In genomic region chr19:4100718-4101261, GRCm38 (mm10) we compare ENCODE assay signal across 8 mouse cellular contexts. TPM values are rescaled to one million over a fixed set of nuclear protein-coding genes. Genes with fewer than 3 reads are reported as not detected.
DNase-seq lines count a peak whose midpoint lies in the region; ATAC-seq lines count a peak whose summit lies in the region.

No protein-coding gene starts in this region.

- peak overlapping the region; percentile 78 for H3K4me2 ChIP-seq in kidney, embryonic 14.5 days (replicated peaks; ENCODE audit: low read depth, low read length)
- H3K4me2 ChIP-seq in forebrain, embryonic 15.5 days (replicated peaks): peak overlapping the region; percentile 92
- H3K4me2 ChIP-seq in intestine, embryonic 15.5 days (replicated peaks): peak overlapping the region; percentile 95
- H3K4me2 ChIP-seq in liver, embryonic 13.5 days: peak overlapping the region; percentile 98

- no peak for DNase-seq in kidney, adult 11 months
- DNase-seq in adrenal gland, postnatal 25 days: peak; percentile 72
- DNase-seq in liver, embryonic 13.5 days: no peak
- DNase-seq in ovary, postnatal 36 days (ENCODE audit: low spot score): peak; percentile 67
- no peak for DNase-seq in urinary bladder, postnatal 14 days (ENCODE audit: low spot score)

- ATAC-seq in kidney, embryonic 14.5 days (ENCODE audit: low FRiP score, low TSS enrichment): no peak
- ATAC-seq in forebrain, embryonic 15.5 days (replicated peaks): no peak
- no peak for ATAC-seq in intestine, embryonic 15.5 days
- ATAC-seq in liver, embryonic 13.5 days (ENCODE audit: low read depth): no peak

- H3K9me3 ChIP-seq in kidney, embryonic 14.5 days (ENCODE audit: control insufficient read depth, low read length): no peaks in the 10 kb centered on the region
- H3K9me3 ChIP-seq in forebrain, embryonic 15.5 days: no peaks in the 10 kb centered on the region
- H3K9me3 ChIP-seq in intestine, embryonic 15.5 days: no peaks in the 10 kb centered on the region
- H3K9me3 ChIP-seq in liver, embryonic 13.5 days (replicated peaks): no peaks in the 10 kb centered on the region

- H3K9ac ChIP-seq in kidney, embryonic 14.5 days (ENCODE audit: low read depth, low read length): peak overlapping the region; percentile 49
- H3K9ac ChIP-seq in forebrain, embryonic 15.5 days (replicated peaks): peak overlapping the region; percentile 55
- H3K9ac ChIP-seq in intestine, embryonic 15.5 days: peak overlapping the region; percentile 53
- H3K9ac ChIP-seq in liver, embryonic 13.5 days: peak overlapping the region; percentile 75

- no peaks in the 10 kb centered on the region; the same call in 1 of the 2 replicates for H3K36me3 ChIP-seq in kidney, embryonic 14.5 days (ENCODE audit: control insufficient read depth, insufficient read depth, low read length)
- H3K36me3 ChIP-seq in forebrain, embryonic 15.5 days: no peaks in the 10 kb centered on the region
- 0 out of 2 replicates have a peak, but pooled peaks cover 3% of the 10 kb centered on the region for H3K36me3 ChIP-seq in intestine, embryonic 15.5 days
- H3K36me3 ChIP-seq in liver, embryonic 13.5 days: peaks cover 6% of the 10 kb centered on the region

- no peak overlapping the region for H3K27ac ChIP-seq in kidney, embryonic 14.5 days (ENCODE audit: low read depth, low read length)
- peak overlapping the region; percentile 9 for H3K27ac ChIP-seq in forebrain, embryonic 15.5 days (replicated peaks)
- no peak overlapping the region for H3K27ac ChIP-seq in intestine, embryonic 15.5 days
- H3K27ac ChIP-seq in liver, embryonic 13.5 days: no peak overlapping the region

- under 1% methylated on average over 52 of the region's 52 CpGs for WGBS in kidney, embryonic 14.5 days
- under 1% methylated on average over 52 of the region's 52 CpGs for WGBS in forebrain, embryonic 15.5 days
- WGBS in intestine, embryonic 15.5 days: 2% methylated on average over 52 of the region's 52 CpGs
- 1% methylated on average over 52 of the region's 52 CpGs for WGBS in liver, embryonic 13.5 days (ENCODE audit: insufficient replicate concordance)

- H3K4me3 ChIP-seq in kidney, embryonic 14.5 days (ENCODE audit: low read length): peak overlapping the region; percentile 49
- peak overlapping the region; percentile 61 for H3K4me3 ChIP-seq in forebrain, embryonic 15.5 days
- peak overlapping the region; percentile 52 for H3K4me3 ChIP-seq in intestine, embryonic 15.5 days (replicated peaks)
- peak overlapping the region; percentile 72 for H3K4me3 ChIP-seq in liver, embryonic 13.5 days (replicated peaks)

- H3K4me1 ChIP-seq in kidney, embryonic 14.5 days (ENCODE audit: control insufficient read depth, insufficient read depth, low read length): peaks cover 27% of the 10 kb centered on the region
- H3K4me1 ChIP-seq in forebrain, embryonic 15.5 days: peaks cover 49% of the 10 kb centered on the region
- peaks cover 41% of the 10 kb centered on the region for H3K4me1 ChIP-seq in intestine, embryonic 15.5 days (replicated peaks)
- peaks cover 50% of the 10 kb centered on the region for H3K4me1 ChIP-seq in liver, embryonic 13.5 days (replicated peaks)

- peaks cover 13% of the 10 kb centered on the region for H3K27me3 ChIP-seq in kidney, embryonic 14.5 days (ENCODE audit: control insufficient read depth, insufficient read depth, low read length)
- H3K27me3 ChIP-seq in forebrain, embryonic 15.5 days: no peaks in the 10 kb centered on the region
- peaks cover 10% of the 10 kb centered on the region for H3K27me3 ChIP-seq in intestine, embryonic 15.5 days (replicated peaks)
- peaks cover 48% of the 10 kb centered on the region for H3K27me3 ChIP-seq in liver, embryonic 13.5 days

RNA-seq across cellular contexts. Expression of gene Pitpnm1, which starts 1.0 kb away (rescaled TPM):
- polyA plus RNA-seq in kidney, embryonic 14.5 days (2014; fragmentation: Nextera tagmentation; extraction: Ambion mirVana): 14.0 and 15.8 TPM in 2 replicates
- 54.8 and 73.7 TPM in 2 replicates for total RNA-seq in adrenal gland, postnatal 25 days (2021)
- 40.7 and 47.2 TPM in 2 replicates for polyA plus RNA-seq in forebrain, embryonic 15.5 days (2015; fragmentation: Nextera tagmentation; extraction: Ambion mirVana)
- 13.8 and 20.9 TPM in 2 replicates for polyA plus RNA-seq in intestine, embryonic 15.5 days (2015; fragmentation: Nextera tagmentation; extraction: Ambion mirVana)
- 2.8 and 3.1 TPM in 2 replicates for polyA plus RNA-seq in liver, embryonic 13.5 days (2015; fragmentation: Nextera tagmentation; extraction: Ambion mirVana)

RNA-seq across cellular contexts. Expression of gene Cdk2ap2, which starts 3.8 kb away (rescaled TPM):
- 116 and 121 TPM in 2 replicates for polyA plus RNA-seq in kidney, embryonic 14.5 days (2014; fragmentation: Nextera tagmentation; extraction: Ambion mirVana)
- total RNA-seq in adrenal gland, postnatal 25 days (2021): 84.7 and 88.0 TPM in 2 replicates
- polyA plus RNA-seq in forebrain, embryonic 15.5 days (2015; fragmentation: Nextera tagmentation; extraction: Ambion mirVana): 82.1 and 83.2 TPM in 2 replicates
- polyA plus RNA-seq in intestine, embryonic 15.5 days (2015; fragmentation: Nextera tagmentation; extraction: Ambion mirVana): 127 and 147 TPM in 2 replicates
- 94.3 and 94.7 TPM in 2 replicates for polyA plus RNA-seq in liver, embryonic 13.5 days (2015; fragmentation: Nextera tagmentation; extraction: Ambion mirVana)

RNA-seq across cellular contexts. Expression of gene Cabp2, which starts 19.4 kb away (rescaled TPM):
- not detected in 2 replicates for polyA plus RNA-seq in kidney, embryonic 14.5 days (2014; fragmentation: Nextera tagmentation; extraction: Ambion mirVana)
- not detected in 2 replicates for total RNA-seq in adrenal gland, postnatal 25 days (2021)
- not detected in 2 replicates for polyA plus RNA-seq in forebrain, embryonic 15.5 days (2015; fragmentation: Nextera tagmentation; extraction: Ambion mirVana)
- 1.7 and 2.8 TPM in 2 replicates for polyA plus RNA-seq in intestine, embryonic 15.5 days (2015; fragmentation: Nextera tagmentation; extraction: Ambion mirVana)
- 0.43 and 0.67 TPM in 2 replicates for polyA plus RNA-seq in liver, embryonic 13.5 days (2015; fragmentation: Nextera tagmentation; extraction: Ambion mirVana)

RNA-seq across cellular contexts. Expression of gene Aip, which starts 24.9 kb away (rescaled TPM):
- 92.0 and 97.5 TPM in 2 replicates for polyA plus RNA-seq in kidney, embryonic 14.5 days (2014; fragmentation: Nextera tagmentation; extraction: Ambion mirVana)
- 108 and 117 TPM in 2 replicates for total RNA-seq in adrenal gland, postnatal 25 days (2021)
- 90.1 and 92.5 TPM in 2 replicates for polyA plus RNA-seq in forebrain, embryonic 15.5 days (2015; fragmentation: Nextera tagmentation; extraction: Ambion mirVana)
- polyA plus RNA-seq in intestine, embryonic 15.5 days (2015; fragmentation: Nextera tagmentation; extraction: Ambion mirVana): 75.0 and 80.7 TPM in 2 replicates
- polyA plus RNA-seq in liver, embryonic 13.5 days (2015; fragmentation: Nextera tagmentation; extraction: Ambion mirVana): 37.7 and 38.9 TPM in 2 replicates

RNA-seq across cellular contexts. Expression of gene Gpr152, which starts 38.8 kb away (rescaled TPM):
- polyA plus RNA-seq in kidney, embryonic 14.5 days (2014; fragmentation: Nextera tagmentation; extraction: Ambion mirVana): not detected in 2 replicates
- 0.12 TPM in 1 of 2 replicates, not detected in the other for total RNA-seq in adrenal gland, postnatal 25 days (2021)
- polyA plus RNA-seq in forebrain, embryonic 15.5 days (2015; fragmentation: Nextera tagmentation; extraction: Ambion mirVana): not detected in 2 replicates
- polyA plus RNA-seq in intestine, embryonic 15.5 days (2015; fragmentation: Nextera tagmentation; extraction: Ambion mirVana): not detected in 2 replicates
- 0.02 TPM in 1 of 2 replicates, not detected in the other for polyA plus RNA-seq in liver, embryonic 13.5 days (2015; fragmentation: Nextera tagmentation; extraction: Ambion mirVana)

Comparison
In these comparisons a context has a peak if more than half of its experiments do, and no peak if none do; other contexts are left out.
1. DNase-seq: peak in adrenal gland, postnatal 25 days (single experiment) and ovary, postnatal 36 days (single experiment); none in kidney, adult 11 months (single experiment), liver, embryonic 13.5 days (single experiment) and urinary bladder, postnatal 14 days (single experiment).
2. Peak in every context shown above with its lines, with median percentiles within 50 percentile points of each other: H3K4me2 ChIP-seq, H3K4me3 ChIP-seq and H3K9ac ChIP-seq.